Mouse (Mus musculus) thymus, adult 2 months (tissue): ENCODE measurements at regions not wholly inside any gene's neighbourhood (a gene's known extent, or its start where the extent isn't known, plus 50 kb on each side); places are given as distances from the start of the nearest gene placed in this dataset.

ENCODE experiments used
- CTCF ChIP-seq: fragments of 200-500 bp; IDR thresholded peaks from 2 replicates; pipeline ENCODE4 v1.5.1; 2012; ENCODE audit warnings: mild to moderate bottlenecking, control low read depth, low read length, moderate library complexity, borderline replicate concordance; ENCODE audit not compliant: control insufficient read depth, poor library complexity, insufficient read depth; ENCODE audit errors: extremely low read depth
- POLR2A ChIP-seq: fragments of 200-500 bp; IDR thresholded peaks from 2 replicates; pipeline ENCODE4 v1.6.1; 2012; ENCODE audit warnings: mild to moderate bottlenecking, low read length, control low read depth, moderate library complexity; ENCODE audit not compliant: control insufficient read depth, poor library complexity, insufficient read depth; ENCODE audit errors: extremely low read depth

GRCm38 (mm10) chr5:118318073-118318472 lies 73.0 kb downstream of the 2410131K14Rik start:
- no peak for TF ChIP-seq POLR2A
- TF ChIP-seq CTCF: peak; percentile 49; the same call in 1 of the 2 replicates
